Mouse (Mus musculus): ENCODE measurements around the gene Clec2g.

DNA sequence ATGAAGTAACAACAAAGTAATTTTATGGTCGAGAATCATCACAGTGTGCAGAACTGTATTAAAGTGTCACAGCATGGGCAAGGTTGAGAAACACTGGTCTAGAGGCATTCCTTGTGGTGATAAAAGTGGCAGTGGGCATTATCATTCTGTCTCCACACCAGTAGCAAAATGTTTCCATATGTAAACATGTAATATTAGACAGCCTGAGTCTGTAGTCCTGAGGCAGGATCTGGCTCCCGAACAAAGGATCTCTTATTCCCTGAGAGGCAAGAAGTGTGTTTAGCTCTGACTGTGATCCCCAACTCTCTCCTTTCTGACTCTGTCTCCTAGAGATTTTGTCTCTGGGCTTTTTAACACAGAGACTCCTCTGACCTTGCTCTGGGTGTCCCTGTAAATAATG is 1.1 kb upstream of the Clec2g start:
- TF ChIP-seq POLR2A (IDR thresholded peaks at IDR 0.05; ENCODE audit: low read depth, low read length) (no peak), CTCF (IDR thresholded peaks at IDR 0.05; ENCODE audit: extremely low read depth, insufficient read length, insufficient replicate concordance, low read depth, low read length) (no peak)
